Mouse (Mus musculus): Measurements from ENCODE around the gene Commd6. TPM values are rescaled to one million over a fixed set of nuclear protein-coding genes. Genes with fewer than 3 reads are reported as not detected.
"Not testable (repeated sequence)": the region's sequence is repeated elsewhere in the genome, so short reads cannot be mapped to it uniquely, and the experiment has no call there.

Commd6 gene
- total and polyA plus RNA-seq, 3 experiments: 56.6 to 125 (median 75.4) TPM

GRCm38 (mm10) chr14:101591101-101591500, 49.4 kb downstream of the Commd6 start:
- no peak overlapping the region for H3K27ac ChIP-seq (ENCODE audit: insufficient read depth, low read depth)
- H3K27me3 ChIP-seq (replicated peaks): no peaks in the 10 kb centered on the region
- no peak for DNase-seq (ENCODE audit: extremely low read depth)
- in situ Hi-C loops (cut with MboI; ENCODE audit: low pct_ligation_motif_present, low pct_unique_long_range_greater_than_20kb, low sequenced_read_pairs) (no loop called here), dilution Hi-C loops (cut with MboI; ENCODE audit: extremely low pct_ligation_motif_present, extremely low pct_unique_long_range_greater_than_20kb, low sequenced_read_pairs) (no loop called here)
- TF ChIP-seq JUN (IDR thresholded peaks at IDR 0.05; ENCODE audit: insufficient read depth, low read depth, low read length) (no peak), MYC (IDR thresholded peaks at IDR 0.05; ENCODE audit: low read depth, low read length) (no peak), SIN3A (IDR thresholded peaks at IDR 0.05; ENCODE audit: low read length) (no peak), CHD1 (IDR thresholded peaks at IDR 0.05; ENCODE audit: low read depth, low read length) (no peak), RCOR1 (conservative IDR thresholded peaks at IDR 0.05; ENCODE audit: low read depth, low read length) (no peak), GABPA (IDR thresholded peaks at IDR 0.05; ENCODE audit: insufficient replicate concordance, low read depth, low read length) (no peak)
- no peak overlapping the region for H3K9ac ChIP-seq (ENCODE audit: insufficient read depth, low read depth)
- no peak overlapping the region for H3K4me2 ChIP-seq (ENCODE audit: insufficient read depth, low read depth, poor library complexity, severe bottlenecking)
- no peaks in the 10 kb centered on the region for H3K79me2 ChIP-seq (replicated peaks; ENCODE audit: control insufficient read depth, extremely low read depth, insufficient read depth, poor library complexity, severe bottlenecking)
- peaks cover 0 to 7% of the 10 kb centered on the region in 2 experiments; a peak in 1 of 4 replicates for H3K4me1 ChIP-seq (ENCODE audit: control insufficient read depth in 1 of 2, insufficient read depth in 2 of 2)
- H3K36me3 ChIP-seq (replicated peaks in 1 of 2; ENCODE audit: control insufficient read depth in 1 of 2, insufficient read depth in 1 of 2, low read length in 1 of 2): peaks cover 0 to 35% of the 10 kb centered on the region in 2 experiments
- no peak overlapping the region for H3K4me3 ChIP-seq (replicated peaks in 1 of 3; ENCODE audit: low read depth in 2 of 3, low read length in 2 of 3, poor library complexity in 1 of 3)
- H3K9me3 ChIP-seq (replicated peaks; ENCODE audit: low read length): peaks cover 3% of the 10 kb centered on the region

GRCm38 (mm10) chr14:101588209-101588991, 52.1 kb downstream of the Commd6 start:
- H3K9ac ChIP-seq (ENCODE audit: insufficient read depth, low read depth); H3K27me3 ChIP-seq (replicated peaks); H3K27ac ChIP-seq (ENCODE audit: insufficient read depth, low read depth); H3K4me3 ChIP-seq (replicated peaks in 1 of 3; ENCODE audit: low read depth in 2 of 3, low read length in 2 of 3, poor library complexity in 1 of 3); in situ Hi-C loops (cut with MboI; ENCODE audit: low pct_ligation_motif_present, low pct_unique_long_range_greater_than_20kb, low sequenced_read_pairs); H3K4me1 ChIP-seq (ENCODE audit: control insufficient read depth in 1 of 2, insufficient read depth in 2 of 2); H3K9me3 ChIP-seq (replicated peaks; ENCODE audit: low read length); H3K4me2 ChIP-seq (ENCODE audit: insufficient read depth, low read depth, poor library complexity, severe bottlenecking); DNase-seq (ENCODE audit: extremely low read depth); H3K79me2 ChIP-seq (replicated peaks; ENCODE audit: control insufficient read depth, extremely low read depth, insufficient read depth, poor library complexity, severe bottlenecking); dilution Hi-C loops (cut with MboI; ENCODE audit: extremely low pct_ligation_motif_present, extremely low pct_unique_long_range_greater_than_20kb, low sequenced_read_pairs): not testable (repeated sequence)
- peaks cover 0 to 30% of the 10 kb centered on the region in 2 experiments for H3K36me3 ChIP-seq (replicated peaks in 1 of 2; ENCODE audit: control insufficient read depth in 1 of 2, insufficient read depth in 1 of 2, low read length in 1 of 2)

- H3K9ac ChIP-seq (ENCODE audit: insufficient read depth, low read depth); H3K4me1 ChIP-seq (ENCODE audit: control insufficient read depth in 1 of 2, insufficient read depth in 2 of 2); dilution Hi-C loops (cut with MboI; ENCODE audit: extremely low pct_ligation_motif_present, extremely low pct_unique_long_range_greater_than_20kb, low sequenced_read_pairs); DNase-seq (ENCODE audit: extremely low read depth); H3K4me3 ChIP-seq (replicated peaks in 1 of 3; ENCODE audit: low read depth in 2 of 3, low read length in 2 of 3, poor library complexity in 1 of 3); H3K4me2 ChIP-seq (ENCODE audit: insufficient read depth, low read depth, poor library complexity, severe bottlenecking); H3K9me3 ChIP-seq (replicated peaks; ENCODE audit: low read length); H3K27ac ChIP-seq (ENCODE audit: insufficient read depth, low read depth); in situ Hi-C loops (cut with MboI; ENCODE audit: low pct_ligation_motif_present, low pct_unique_long_range_greater_than_20kb, low sequenced_read_pairs); H3K79me2 ChIP-seq (replicated peaks; ENCODE audit: control insufficient read depth, extremely low read depth, insufficient read depth, poor library complexity, severe bottlenecking); H3K27me3 ChIP-seq (replicated peaks): not testable (repeated sequence)
- H3K36me3 ChIP-seq (replicated peaks in 1 of 2; ENCODE audit: control insufficient read depth in 1 of 2, insufficient read depth in 1 of 2, low read length in 1 of 2): peaks cover 0 to 21% of the 10 kb centered on the region in 2 experiments
Measured at GRCm38 (mm10) chr14:101587366-101588040, 53.0 kb downstream of the Commd6 start.
